Mouse (Mus musculus): Measurements from ENCODE around the gene Smarcb1.

DNA sequence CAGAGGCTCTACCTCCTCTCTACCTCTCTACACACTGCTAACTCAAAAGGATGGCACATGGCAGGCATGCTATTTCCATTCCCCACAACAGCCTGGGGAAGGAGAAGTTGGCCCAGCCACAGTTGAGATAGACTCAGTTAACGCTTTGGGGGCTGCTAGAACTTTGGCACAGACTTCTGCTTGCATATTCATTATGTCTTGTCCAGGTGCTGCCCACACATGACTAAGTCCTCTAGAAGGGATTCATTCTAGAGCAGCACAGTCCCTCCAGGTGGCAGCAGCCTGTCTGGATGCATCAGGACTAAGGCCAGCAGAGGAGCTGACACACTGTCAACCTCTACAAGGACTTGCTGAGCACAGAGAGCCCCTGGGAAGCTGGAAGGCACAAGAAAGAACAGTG, 25.2 kb downstream of the Smarcb1 start:
- TF ChIP-seq CTCF (IDR thresholded peaks at IDR 0.05), result no peak
- TF ChIP-seq EP300 (IDR thresholded peaks at IDR 0.05), result no peak
